25 mouse cellular contexts compared by ENCODE assay signal in the genomic region with DNA sequence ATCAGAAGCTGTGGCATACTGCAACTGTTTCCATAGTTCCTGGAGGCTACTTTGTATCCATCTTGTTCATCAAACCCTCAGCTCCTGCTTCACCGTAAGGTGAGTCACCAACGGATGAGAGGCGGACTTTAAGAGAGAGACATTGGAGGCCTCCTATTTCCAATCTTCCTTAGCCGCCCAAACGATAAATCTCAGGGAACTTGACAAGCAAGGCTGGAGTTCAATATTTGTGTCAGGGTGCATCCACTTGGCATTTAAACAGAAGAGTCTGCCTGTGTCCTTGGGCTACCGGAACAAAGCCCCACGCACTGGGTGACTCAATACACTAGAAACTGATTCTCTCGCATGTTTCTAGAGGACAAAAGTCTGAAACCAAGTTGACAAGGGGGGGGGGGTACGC.
DNase-seq lines count a peak whose midpoint lies in the region; ATAC-seq and TF ChIP-seq lines count a peak whose summit lies in the region.
"Had no signal": no experiment of that assay in that cellular context is flagged by ENCODE, and none has a peak within 500 bp of the region (broad histone marks: within the 10 kb centered on the region; RNA-seq: fewer than 3 reads in every experiment).

No protein-coding gene starts in this region.

- TF ChIP-seq EP300 in heart, adult 2 months (IDR thresholded peaks at IDR 0.05; ENCODE audit: insufficient read depth, low read depth, low read length) = no peak

- TF ChIP-seq POLR2A in heart, adult 2 months (IDR thresholded peaks at IDR 0.05; ENCODE audit: insufficient read depth, low read depth, low read length) = no peak

- no peaks in the 10 kb centered on the region for H3K79me2 ChIP-seq in heart, adult 2 months (replicated peaks; ENCODE audit: control insufficient read depth, insufficient read depth, low read length)

- TF ChIP-seq CTCF in heart, adult 2 months (IDR thresholded peaks at IDR 0.05) = no peak
- no peak for TF ChIP-seq CTCF in forebrain, postnatal 0 days (IDR thresholded peaks at IDR 0.05; ENCODE audit: low read depth)

- no peak overlapping the region for H3K9ac ChIP-seq in heart, adult 2 months (ENCODE audit: low read depth, low read length)
- H3K9ac ChIP-seq in forebrain, postnatal 0 days = no peak overlapping the region
- H3K9ac ChIP-seq: embryonic facial prominence, embryonic 13.5 days; forebrain, embryonic 12.5 days; forebrain, embryonic 15.5 days; hindbrain, embryonic 12.5 days; hindbrain, embryonic 15.5 days had no signal

- no peaks in the 10 kb centered on the region for H3K36me3 ChIP-seq in heart, adult 2 months (ENCODE audit: control insufficient read depth, insufficient read depth, low read length)
- no peaks in the 10 kb centered on the region for H3K36me3 ChIP-seq in forebrain, postnatal 0 days (ENCODE audit: insufficient read depth)
- H3K36me3 ChIP-seq: embryonic facial prominence, embryonic 10.5 days; embryonic facial prominence, embryonic 13.5 days; forebrain, embryonic 12.5 days; forebrain, embryonic 15.5 days; heart, embryonic 10.5 days; hindbrain, embryonic 12.5 days; hindbrain, embryonic 15.5 days had no signal

- H3K27me3 ChIP-seq in heart, adult 2 months (ENCODE audit: control insufficient read depth, insufficient read depth, low read length) = no peaks in the 10 kb centered on the region
- no peaks in the 10 kb centered on the region for H3K27me3 ChIP-seq in forebrain, postnatal 0 days (ENCODE audit: insufficient read depth, low read length)
- H3K27me3 ChIP-seq: forebrain, embryonic 12.5 days; forebrain, embryonic 15.5 days; hindbrain, embryonic 12.5 days; hindbrain, embryonic 15.5 days had no signal

- no peak overlapping the region for H3K27ac ChIP-seq in heart, adult 2 months
- H3K27ac ChIP-seq in forebrain, postnatal 0 days (ENCODE audit: low read depth, low read length) = no peak overlapping the region
- H3K27ac ChIP-seq: embryonic facial prominence, embryonic 10.5 days; embryonic facial prominence, embryonic 13.5 days; forebrain, embryonic 12.5 days; forebrain, embryonic 15.5 days; gastrocnemius, adult 2 months; heart, embryonic 10.5 days; hindbrain, embryonic 12.5 days; hindbrain, embryonic 15.5 days had no signal

- H3K4me1 ChIP-seq in heart, adult 2 months (ENCODE audit: control insufficient read depth, insufficient read depth, low read length) = no peaks in the 10 kb centered on the region
- no peaks in the 10 kb centered on the region for H3K4me1 ChIP-seq in forebrain, postnatal 0 days (ENCODE audit: insufficient read depth)
- H3K4me1 ChIP-seq: embryonic facial prominence, embryonic 10.5 days; embryonic facial prominence, embryonic 13.5 days; forebrain, embryonic 12.5 days; heart, embryonic 10.5 days; hindbrain, embryonic 12.5 days; hindbrain, embryonic 15.5 days had no signal

- no peak overlapping the region for H3K4me3 ChIP-seq in heart, adult 2 months
- H3K4me3 ChIP-seq in forebrain, postnatal 0 days (ENCODE audit: low read depth, low read length) = no peak overlapping the region
- H3K4me3 ChIP-seq: embryonic facial prominence, embryonic 10.5 days; embryonic facial prominence, embryonic 13.5 days; erythroblast, embryonic 14.5 days; forebrain, embryonic 12.5 days; forebrain, embryonic 15.5 days; gastrocnemius, adult 2 months; heart, embryonic 10.5 days; hindbrain, embryonic 12.5 days; hindbrain, embryonic 15.5 days had no signal

- peak; percentile 45 for DNase-seq in heart, adult 11 months
- no peak for DNase-seq in heart, adult 2 months
- peak; percentile 68 for DNase-seq in adrenal gland, postnatal 10 days
- DNase-seq in adrenal gland, postnatal 36 days = peak; percentile 71 to 79
- DNase-seq in cerebellum, adult 9-11 months = no peak
- DNase-seq in forebrain, postnatal 0 days = no peak
- DNase-seq: cerebellum, adult 11 months; cerebellum, adult 2 months; cerebellum, postnatal 10 days; cerebellum, postnatal 36 days; embryo, embryonic 11 days; gastrocnemius, adult 2 months; gastrocnemius, postnatal 14 days; heart, adult 18-20 months; kidney, adult 2 months had no signal

- no peaks in the 10 kb centered on the region for H3K9me3 ChIP-seq in forebrain, postnatal 0 days (ENCODE audit: low read length)
- H3K9me3 ChIP-seq: embryonic facial prominence, embryonic 10.5 days; embryonic facial prominence, embryonic 13.5 days; forebrain, embryonic 12.5 days; forebrain, embryonic 15.5 days; heart, embryonic 10.5 days; hindbrain, embryonic 12.5 days; hindbrain, embryonic 15.5 days had no signal

- ATAC-seq in forebrain, postnatal 0 days = no peak
- ATAC-seq: activated CD4-positive, CD25-positive, alpha-beta regulatory T cell, adult 4 months; forebrain, embryonic 15.5 days; intestine, postnatal 0 days had no signal

- intact Hi-C loops in heart, adult 2 months (cut with DNase I) = no loop called here

- H3K4me2 ChIP-seq in forebrain, postnatal 0 days (ENCODE audit: low read depth) = no peak overlapping the region
- H3K4me2 ChIP-seq: embryonic facial prominence, embryonic 13.5 days; forebrain, embryonic 12.5 days; forebrain, embryonic 15.5 days; hindbrain, embryonic 12.5 days; hindbrain, embryonic 15.5 days had no signal

- 88% methylated on average over 9 of the region's 9 CpGs for WGBS in heart, adult 2 months
- 83% methylated on average over 9 of the region's 9 CpGs for WGBS in forebrain, postnatal 0 days

Comparison
In these comparisons a context has a peak if more than half of its experiments do, and no peak if none do; other contexts are left out.
1. DNase-seq: peak in heart, adult 11 months (single experiment), adrenal gland, postnatal 10 days (single experiment) and adrenal gland, postnatal 36 days (2 of 2); none in heart, adult 2 months (0 of 2), cerebellum, adult 9-11 months (single experiment) and forebrain, postnatal 0 days (single experiment).